9 mouse cellular contexts compared by ENCODE assay signal in genomic region chr11:89024181-89024881, GRCm38 (mm10). TPM values are rescaled to one million over a fixed set of nuclear protein-coding genes. Genes with fewer than 3 reads are reported as not detected.
DNase-seq lines count a peak whose midpoint lies in the region; ATAC-seq and TF ChIP-seq lines count a peak whose summit lies in the region.
"Had no signal": no experiment of that assay in that cellular context is flagged by ENCODE, and none has a peak within 500 bp of the region (broad histone marks: within the 10 kb centered on the region; RNA-seq: fewer than 3 reads in every experiment).

No protein-coding gene starts in this region.

- H3K9ac ChIP-seq in hindbrain, embryonic 16.5 days (ENCODE audit: low read depth, low read length) = no peak overlapping the region
- H3K9ac ChIP-seq in liver, embryonic 11.5 days (ENCODE audit: low read depth, low read length) = no peak overlapping the region
- H3K9ac ChIP-seq: neural tube, embryonic 12.5 days had no signal

- H3K27ac ChIP-seq in left cerebral cortex, adult 2 months = no peak overlapping the region; the same call in 1 of the 2 replicates
- no peak overlapping the region for H3K27ac ChIP-seq in hindbrain, embryonic 16.5 days (ENCODE audit: low read depth, low read length)
- peak overlapping the region; percentile 76 for H3K27ac ChIP-seq in liver, embryonic 11.5 days (ENCODE audit: low read depth, low read length)
- H3K27ac ChIP-seq: neural tube, embryonic 12.5 days had no signal

- H3K36me3 ChIP-seq in hindbrain, embryonic 16.5 days (ENCODE audit: control insufficient read depth, insufficient read depth, low read length) = no peaks in the 10 kb centered on the region
- no peaks in the 10 kb centered on the region for H3K36me3 ChIP-seq in liver, embryonic 11.5 days (ENCODE audit: control insufficient read depth, insufficient read depth, low read length)
- H3K36me3 ChIP-seq: neural tube, embryonic 12.5 days had no signal

- no peak for TF ChIP-seq CTCF in left cerebral cortex, adult 2 months (IDR thresholded peaks at IDR 0.05)

- 53% methylated on average over 11 of the region's 11 CpGs for WGBS in hindbrain, embryonic 16.5 days
- WGBS in liver, embryonic 11.5 days = 63% methylated on average over 11 of the region's 11 CpGs

- H3K27me3 ChIP-seq in hindbrain, embryonic 16.5 days (replicated peaks; ENCODE audit: control insufficient read depth, insufficient read depth, low read length) = no peaks in the 10 kb centered on the region
- H3K27me3 ChIP-seq in liver, embryonic 11.5 days (replicated peaks; ENCODE audit: control insufficient read depth, insufficient read depth, low read length) = no peaks in the 10 kb centered on the region
- H3K27me3 ChIP-seq: neural tube, embryonic 12.5 days had no signal

- ATAC-seq in hindbrain, embryonic 16.5 days = peak; percentile 40; the same call in 1 of the 2 replicates
- peak; percentile 26 for ATAC-seq in liver, embryonic 11.5 days (replicated peaks; ENCODE audit: low FRiP score)
- ATAC-seq in neutrophil, adult 5-6 weeks (ENCODE audit: extremely low read depth, insufficient number of reproducible peaks, low FRiP score, poor library complexity, severe bottlenecking) = peak; percentile 81

- peak; percentile 10 to 13 for DNase-seq in left cerebral cortex, adult 18-20 months (ENCODE audit: low spot score in 2 of 2)
- DNase-seq in left cerebral cortex, adult 2 months (ENCODE audit: extremely low spot score in 1 of 2, low spot score in 2 of 2) = no peak
- peak; percentile 90 for DNase-seq in adrenal gland, adult 8-10 months
- DNase-seq in gastrocnemius, postnatal 10 days = peak; percentile 80
- DNase-seq in liver, embryonic 11.5 days (ENCODE audit: low spot score) = no peak
- DNase-seq in urinary bladder, postnatal 36 days (ENCODE audit: low spot score in 2 of 2) = peak; percentile 80 to 89

- H3K4me2 ChIP-seq in hindbrain, embryonic 16.5 days (ENCODE audit: low read length) = no peak overlapping the region
- peak overlapping the region; percentile 28; the same call in 1 of the 2 replicates for H3K4me2 ChIP-seq in liver, embryonic 11.5 days
- H3K4me2 ChIP-seq: neural tube, embryonic 12.5 days had no signal

- H3K4me1 ChIP-seq in hindbrain, embryonic 16.5 days (ENCODE audit: control insufficient read depth, insufficient read depth, low read depth, low read length) = 0 out of 2 replicates have a peak, but pooled peaks cover 2% of the 10 kb centered on the region
- H3K4me1 ChIP-seq in liver, embryonic 11.5 days (replicated peaks; ENCODE audit: control insufficient read depth, insufficient read depth, low read length) = peaks cover 44% of the 10 kb centered on the region

- no peaks in the 10 kb centered on the region for H3K9me3 ChIP-seq in hindbrain, embryonic 16.5 days (ENCODE audit: control insufficient read depth, low read length)
- H3K9me3 ChIP-seq in liver, embryonic 11.5 days (ENCODE audit: control insufficient read depth, low read length) = no peaks in the 10 kb centered on the region
- H3K9me3 ChIP-seq: neural tube, embryonic 12.5 days had no signal

- intact Hi-C loops in left cerebral cortex, adult 2 months (cut with DNase I) = no loop called here

- H3K4me3 ChIP-seq in left cerebral cortex, adult 2 months = no peak overlapping the region
- no peak overlapping the region for H3K4me3 ChIP-seq in hindbrain, embryonic 16.5 days (ENCODE audit: low read length)
- H3K4me3 ChIP-seq in liver, embryonic 11.5 days (ENCODE audit: low read depth, low read length) = no peak overlapping the region
- H3K4me3 ChIP-seq: neural tube, embryonic 12.5 days had no signal

RNA-seq across cellular contexts. Expression of gene Trim25, which starts 25.2 kb away (rescaled TPM):
- 1 to 10 TPM; 3.1 to 4.5 TPM for total RNA-seq in left cerebral cortex, adult 18-20 months (2021)
- total RNA-seq in left cerebral cortex, adult 2 months (2021) = 1 to 10 TPM; 3.7 to 3.9 TPM
- total RNA-seq in adrenal gland, adult 8-10 months (2022) = 100 to 1,000 TPM; 136 to 188 (median 157) TPM
- 10 to 100 TPM; 18.0 to 20.0 TPM for total RNA-seq in gastrocnemius, postnatal 10 days (2021)
- 4.6 and 5.4 TPM in 2 replicates for polyA plus RNA-seq in hindbrain, embryonic 16.5 days (2015; fragmentation: Nextera tagmentation; extraction: Ambion mirVana)
- polyA plus RNA-seq in liver, embryonic 11.5 days (2014; fragmentation: Nextera tagmentation; extraction: Ambion mirVana) = 20.6 and 21.1 TPM in 2 replicates
- total RNA-seq in neutrophil, adult 5-6 weeks (2017) = 97.7 and 107 TPM in 2 replicates

RNA-seq across cellular contexts. Expression of gene Dgke, which starts 42.3 kb away (rescaled TPM):
- 10 to 100 TPM; 54.2 to 55.2 TPM for total RNA-seq in left cerebral cortex, adult 18-20 months (2021)
- 10 to 100 TPM; 52.8 to 57.0 TPM for total RNA-seq in left cerebral cortex, adult 2 months (2021)
- 10 to 100 TPM; 10.7 to 17.0 (median 14.3) TPM for total RNA-seq in adrenal gland, adult 8-10 months (2022)
- 1 to 10 TPM; 4.5 to 5.4 TPM for total RNA-seq in gastrocnemius, postnatal 10 days (2021)
- 16.4 and 16.7 TPM in 2 replicates for polyA plus RNA-seq in hindbrain, embryonic 16.5 days (2015; fragmentation: Nextera tagmentation; extraction: Ambion mirVana)
- 1.8 and 1.9 TPM in 2 replicates for polyA plus RNA-seq in liver, embryonic 11.5 days (2014; fragmentation: Nextera tagmentation; extraction: Ambion mirVana)
- total RNA-seq in neutrophil, adult 5-6 weeks (2017) = 9.7 and 9.9 TPM in 2 replicates

RNA-seq across cellular contexts. Expression of gene Gm525, which starts 49.3 kb away (rescaled TPM):
- not detected for total RNA-seq in left cerebral cortex, adult 18-20 months (2021)
- total RNA-seq in left cerebral cortex, adult 2 months (2021) = under 1 TPM in 1 of 2 experiments, not detected in 1; 0.95 TPM
- not detected for total RNA-seq in adrenal gland, adult 8-10 months (2022)
- total RNA-seq in gastrocnemius, postnatal 10 days (2021) = not detected
- polyA plus RNA-seq in hindbrain, embryonic 16.5 days (2015; fragmentation: Nextera tagmentation; extraction: Ambion mirVana) = not detected in 2 replicates
- polyA plus RNA-seq in liver, embryonic 11.5 days (2014; fragmentation: Nextera tagmentation; extraction: Ambion mirVana) = not detected in 2 replicates
- not detected in 2 replicates for total RNA-seq in neutrophil, adult 5-6 weeks (2017)
- polyA plus RNA-seq: neural tube, embryonic 12.5 days had no signal

RNA-seq across cellular contexts. Expression of gene Coil, which starts 54.3 kb away (rescaled TPM):
- total RNA-seq in left cerebral cortex, adult 18-20 months (2021) = 10 to 100 TPM; 20.6 to 22.1 TPM
- 10 to 100 TPM; 19.4 to 19.5 TPM for total RNA-seq in left cerebral cortex, adult 2 months (2021)
- 10 to 100 TPM in 3 of 4 experiments, 1 to 10 TPM in 1; 9.1 to 16.0 (median 12.9) TPM for total RNA-seq in adrenal gland, adult 8-10 months (2022)
- total RNA-seq in gastrocnemius, postnatal 10 days (2021) = 1 to 10 TPM; 3.9 to 5.7 TPM
- polyA plus RNA-seq in hindbrain, embryonic 16.5 days (2015; fragmentation: Nextera tagmentation; extraction: Ambion mirVana) = 26.6 and 27.6 TPM in 2 replicates
- 9.3 and 9.5 TPM in 2 replicates for polyA plus RNA-seq in liver, embryonic 11.5 days (2014; fragmentation: Nextera tagmentation; extraction: Ambion mirVana)
- total RNA-seq in neutrophil, adult 5-6 weeks (2017) = 6.5 and 7.8 TPM in 2 replicates

RNA-seq across cellular contexts. Expression of gene Elobl, which starts 57.6 kb away (rescaled TPM):
- not detected for total RNA-seq in left cerebral cortex, adult 18-20 months (2021)
- not detected for total RNA-seq in left cerebral cortex, adult 2 months (2021)
- total RNA-seq in adrenal gland, adult 8-10 months (2022) = not detected
- total RNA-seq in gastrocnemius, postnatal 10 days (2021) = not detected
- not detected in 2 replicates for polyA plus RNA-seq in hindbrain, embryonic 16.5 days (2015; fragmentation: Nextera tagmentation; extraction: Ambion mirVana)
- not detected in 2 replicates for polyA plus RNA-seq in liver, embryonic 11.5 days (2014; fragmentation: Nextera tagmentation; extraction: Ambion mirVana)
- total RNA-seq in neutrophil, adult 5-6 weeks (2017) = not detected in 2 replicates
- polyA plus RNA-seq: neural tube, embryonic 12.5 days had no signal

Comparison
In these comparisons a context has a peak if more than half of its experiments do, and no peak if none do; other contexts are left out.
1. DNase-seq: peak in left cerebral cortex, adult 18-20 months (2 of 2), adrenal gland, adult 8-10 months (single experiment), gastrocnemius, postnatal 10 days (single experiment) and urinary bladder, postnatal 36 days (2 of 2); none in left cerebral cortex, adult 2 months (0 of 2) and liver, embryonic 11.5 days (single experiment).
2. ATAC-seq: peak in every context shown above with its lines; median percentile 81 in neutrophil, adult 5-6 weeks; 40 in hindbrain, embryonic 16.5 days; 26 in liver, embryonic 11.5 days.